Mouse (Mus musculus): ENCODE measurements around the gene Gm48552. TPM values are rescaled to one million over a fixed set of nuclear protein-coding genes. Genes with fewer than 3 reads are reported as not detected.

Gene Gm48552
- total RNA-seq, 2 experiments from 2014 or later = not detected

- no peak for ATAC-seq (replicated peaks; ENCODE audit: low FRiP score, poor library complexity, severe bottlenecking)
Measured at GRCm38 (mm10) chr10:81402227-81402765, 13.5 kb downstream of the Gm48552 start.

- no peak for ATAC-seq (replicated peaks; ENCODE audit: low FRiP score, poor library complexity, severe bottlenecking)
Measured at GRCm38 (mm10) chr10:81403511-81403910, 14.7 kb downstream of the Gm48552 start.

GRCm38 (mm10) chr10:81404082-81404481 is 15.3 kb downstream of the Gm48552 start:
- no peak for ATAC-seq (replicated peaks; ENCODE audit: low FRiP score, poor library complexity, severe bottlenecking)

GRCm38 (mm10) chr10:81404720-81405119 is 15.9 kb downstream of the Gm48552 start:
- no peak for ATAC-seq (replicated peaks; ENCODE audit: low FRiP score, poor library complexity, severe bottlenecking)

GRCm38 (mm10) chr10:81405588-81406201 is 16.9 kb downstream of the Gm48552 start:
- peak; percentile 40; the same call in 1 of the 2 replicates for ATAC-seq (replicated peaks; ENCODE audit: low FRiP score, poor library complexity, severe bottlenecking)

GRCm38 (mm10) chr10:81406504-81407440 is 18.0 kb downstream of the Gm48552 start:
- no peak for ATAC-seq (replicated peaks; ENCODE audit: low FRiP score, poor library complexity, severe bottlenecking)

GRCm38 (mm10) chr10:81407539-81408423 is 19.0 kb downstream of the Gm48552 start:
- ATAC-seq (replicated peaks; ENCODE audit: low FRiP score, poor library complexity, severe bottlenecking) = peak; percentile 57

GRCm38 (mm10) chr10:81408424-81408729 is 19.6 kb downstream of the Gm48552 start:
- no peak for ATAC-seq (replicated peaks; ENCODE audit: low FRiP score, poor library complexity, severe bottlenecking)

- ATAC-seq (replicated peaks; ENCODE audit: low FRiP score, poor library complexity, severe bottlenecking) = peak; percentile 73
Measured at GRCm38 (mm10) chr10:81408871-81409291, 20.1 kb downstream of the Gm48552 start.

- ATAC-seq (replicated peaks; ENCODE audit: low FRiP score, poor library complexity, severe bottlenecking) = no peak
Measured at GRCm38 (mm10) chr10:81409330-81409729, 20.5 kb downstream of the Gm48552 start.

- ATAC-seq (replicated peaks; ENCODE audit: low FRiP score, poor library complexity, severe bottlenecking) = no peak
Measured at GRCm38 (mm10) chr10:81410350-81410749, 21.5 kb downstream of the Gm48552 start.

- ATAC-seq (replicated peaks; ENCODE audit: low FRiP score, poor library complexity, severe bottlenecking) = no peak
Measured at GRCm38 (mm10) chr10:81410981-81411380, 22.2 kb downstream of the Gm48552 start.

GRCm38 (mm10) chr10:81411471-81412400 is 22.9 kb downstream of the Gm48552 start:
- ATAC-seq (replicated peaks; ENCODE audit: low FRiP score, poor library complexity, severe bottlenecking) = no peak

GRCm38 (mm10) chr10:81412586-81413309 is 23.9 kb downstream of the Gm48552 start:
- ATAC-seq (replicated peaks; ENCODE audit: low FRiP score, poor library complexity, severe bottlenecking) = no peak

- ATAC-seq (replicated peaks; ENCODE audit: low FRiP score, poor library complexity, severe bottlenecking) = no peak
Measured at GRCm38 (mm10) chr10:81413310-81414261, 24.8 kb downstream of the Gm48552 start.

- no peak for ATAC-seq (replicated peaks; ENCODE audit: low FRiP score, poor library complexity, severe bottlenecking)
Measured at GRCm38 (mm10) chr10:81414682-81415081, 25.9 kb downstream of the Gm48552 start.

- ATAC-seq (replicated peaks; ENCODE audit: low FRiP score, poor library complexity, severe bottlenecking) = no peak
Measured at GRCm38 (mm10) chr10:81415146-81415545, 26.3 kb downstream of the Gm48552 start.

All from erythroid progenitor cell, adult 5-6 weeks (primary cell).